Mouse (Mus musculus): ENCODE measurements around the gene Unkl. TPM values are rescaled to one million over a fixed set of nuclear protein-coding genes. Genes with fewer than 3 reads are reported as not detected.

The Unkl gene
- 1.9 and 2.2 TPM in 2 replicates for polyA plus RNA-seq (2015; fragmentation: Nextera tagmentation; extraction: Ambion mirVana)

GRCm38 (mm10) chr17:25188150-25189031 lies at the start of gene Unkl:
Unkl (plus strand) TSS chr17:25188397.
- peaks cover 19% of the 10 kb centered on the region; the same call in 1 of the 2 replicates for H3K36me3 ChIP-seq (ENCODE audit: control insufficient read depth, insufficient read depth)
- WGBS, result under 1% methylated on average over 99 of the region's 104 CpGs
- no peak for TF ChIP-seq CTCF (IDR thresholded peaks at IDR 0.05; ENCODE audit: low read depth)
- no peaks in the 10 kb centered on the region for H3K9me3 ChIP-seq (ENCODE audit: control insufficient read depth)
- peak within 1 kb of the TSS; percentile 93 for H3K9ac ChIP-seq (ENCODE audit: low read depth, low read length)
- H3K4me2 ChIP-seq (replicated peaks; ENCODE audit: low read depth), result peak within 1 kb of the TSS; percentile 88
- no peaks in the 10 kb centered on the region for H3K27me3 ChIP-seq (replicated peaks; ENCODE audit: control insufficient read depth, insufficient read depth, low read length)
- H3K4me1 ChIP-seq (replicated peaks; ENCODE audit: control insufficient read depth, insufficient read depth, low read length), result peaks cover 2% of the 10 kb centered on the region; the same call in 1 of the 2 replicates
- H3K4me3 ChIP-seq (ENCODE audit: low read depth, low read length), result peak within 1 kb of the TSS; percentile 98
- H3K27ac ChIP-seq (ENCODE audit: low read depth, low read length), result peak within 1 kb of the TSS; percentile 82
- ATAC-seq, result peak; percentile 34

GRCm38 (mm10) chr17:25138803-25139202 lies 49.4 kb upstream of the Unkl start:
- H3K9ac ChIP-seq (ENCODE audit: low read depth, low read length), result no peak overlapping the region
- no peak for TF ChIP-seq CTCF (IDR thresholded peaks at IDR 0.05; ENCODE audit: low read depth)
- no peaks in the 10 kb centered on the region for H3K27me3 ChIP-seq (replicated peaks; ENCODE audit: control insufficient read depth, insufficient read depth, low read length)
- H3K4me2 ChIP-seq (replicated peaks; ENCODE audit: low read depth), result no peak overlapping the region
- H3K4me1 ChIP-seq (replicated peaks; ENCODE audit: control insufficient read depth, insufficient read depth, low read length), result peaks cover 2% of the 10 kb centered on the region; the same call in 1 of the 2 replicates
- H3K27ac ChIP-seq (ENCODE audit: low read depth, low read length), result no peak overlapping the region
- H3K9me3 ChIP-seq (ENCODE audit: control insufficient read depth), result no peaks in the 10 kb centered on the region
- no peak for ATAC-seq
- 90% methylated on average over 1 of the region's 1 CpGs for WGBS
- no peak overlapping the region for H3K4me3 ChIP-seq (ENCODE audit: low read depth, low read length)
- H3K36me3 ChIP-seq (ENCODE audit: control insufficient read depth, insufficient read depth), result 0 out of 2 replicates have a peak, but pooled peaks cover 2% of the 10 kb centered on the region

DNA sequence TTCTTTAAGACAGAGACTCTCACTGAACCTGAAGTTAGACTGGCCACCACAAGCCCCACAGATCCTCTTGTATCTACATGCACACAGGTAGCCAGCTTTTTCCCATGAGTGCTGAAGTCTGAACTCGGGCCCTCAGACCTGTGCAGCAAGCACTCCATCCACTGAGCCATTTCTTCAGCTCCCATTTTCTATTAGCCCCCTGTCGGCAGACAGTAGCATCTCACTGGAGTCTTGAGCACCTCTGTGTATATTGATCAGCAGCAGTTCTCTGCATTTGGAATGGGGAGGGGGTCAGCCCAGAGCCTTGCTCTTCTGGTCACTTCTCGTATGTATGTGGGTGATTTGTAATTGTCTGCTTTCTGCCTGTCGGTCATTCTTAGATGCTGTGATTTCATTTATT lies 48.2 kb upstream of the Unkl start:
- Histone ChIP-seq H3K4me1 (replicated peaks; ENCODE audit: control insufficient read depth, insufficient read depth, low read length) (no peaks in the 10 kb centered on the region), H3K27ac (ENCODE audit: low read depth, low read length) (no peak overlapping the region), H3K36me3 (ENCODE audit: control insufficient read depth, insufficient read depth) (peaks cover 9% of the 10 kb centered on the region; the same call in 1 of the 2 replicates), H3K27me3 (replicated peaks; ENCODE audit: control insufficient read depth, insufficient read depth, low read length) (no peaks in the 10 kb centered on the region), H3K9ac (ENCODE audit: low read depth, low read length) (no peak overlapping the region), H3K4me3 (ENCODE audit: low read depth, low read length) (no peak overlapping the region), H3K4me2 (replicated peaks; ENCODE audit: low read depth) (no peak overlapping the region), H3K9me3 (ENCODE audit: control insufficient read depth) (no peaks in the 10 kb centered on the region)
- TF ChIP-seq CTCF (IDR thresholded peaks at IDR 0.05; ENCODE audit: low read depth), result peak; percentile 62
- WGBS, result 61% methylated on average over 4 of the region's 4 CpGs
- no peak for ATAC-seq

DNA sequence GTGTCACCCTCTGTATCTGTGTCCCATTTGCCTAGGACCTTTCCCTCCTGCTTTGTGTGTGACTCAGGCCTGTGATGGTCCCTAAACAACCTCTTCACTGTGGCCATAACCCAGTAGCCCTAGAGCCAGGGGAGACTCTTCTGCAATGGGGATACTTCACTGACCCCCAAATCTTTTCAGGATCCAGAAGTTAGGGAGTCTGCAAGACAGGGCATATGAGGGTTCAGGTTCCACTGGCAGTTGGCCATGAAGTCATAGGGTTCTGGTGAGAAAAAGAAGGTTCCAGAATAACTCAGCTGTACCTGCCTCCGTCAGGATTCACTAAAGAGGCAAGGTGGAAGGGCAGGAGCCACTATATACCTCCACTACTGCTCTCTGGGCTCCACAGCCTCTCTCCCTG lies 26.0 kb upstream of the Unkl start, which contains the start of gene Ccdc154:
TSS of gene Ccdc154 (plus strand) at position 301 of the 400 bp plus-strand sequence.
- Histone ChIP-seq H3K9ac (ENCODE audit: low read depth, low read length) (no peak within 1 kb of the TSS), H3K4me1 (replicated peaks; ENCODE audit: control insufficient read depth, insufficient read depth, low read length) (no peaks in the 10 kb centered on the region), H3K27me3 (replicated peaks; ENCODE audit: control insufficient read depth, insufficient read depth, low read length) (no peaks in the 10 kb centered on the region), H3K4me2 (replicated peaks; ENCODE audit: low read depth) (no peak within 1 kb of the TSS), H3K27ac (ENCODE audit: low read depth, low read length) (no peak within 1 kb of the TSS), H3K9me3 (ENCODE audit: control insufficient read depth) (no peaks in the 10 kb centered on the region), H3K4me3 (ENCODE audit: low read depth, low read length) (no peak within 1 kb of the TSS), H3K36me3 (ENCODE audit: control insufficient read depth, insufficient read depth) (peaks cover 44% of the 10 kb centered on the region)
- no peak for TF ChIP-seq CTCF (IDR thresholded peaks at IDR 0.05; ENCODE audit: low read depth)
- 82% methylated on average over 1 of the region's 1 CpGs for WGBS
- no peak for ATAC-seq

DNA sequence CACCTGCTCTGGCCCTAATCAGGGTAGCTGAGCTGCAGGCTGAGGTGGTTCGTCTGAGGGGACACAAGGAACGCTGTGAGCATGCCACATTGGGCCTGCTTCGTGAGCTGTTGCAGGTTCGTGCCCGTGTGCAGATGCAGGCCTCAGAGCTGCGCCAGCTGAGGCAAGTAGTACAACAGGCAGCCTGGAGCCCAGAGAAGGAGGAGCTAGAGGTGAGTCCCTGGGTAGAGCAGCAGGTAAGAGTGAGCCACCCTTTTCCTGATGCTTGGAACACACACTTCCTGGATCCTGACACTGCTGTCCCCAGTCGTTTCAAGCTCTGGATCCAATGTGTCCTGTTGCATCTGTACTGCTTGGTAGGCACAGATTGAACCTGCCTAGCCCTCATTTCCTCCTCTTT lies 24.8 kb upstream of the Unkl start:
- Histone ChIP-seq H3K4me3 (ENCODE audit: low read depth, low read length) (no peak overlapping the region), H3K4me1 (replicated peaks; ENCODE audit: control insufficient read depth, insufficient read depth, low read length) (no peaks in the 10 kb centered on the region), H3K27ac (ENCODE audit: low read depth, low read length) (no peak overlapping the region), H3K9ac (ENCODE audit: low read depth, low read length) (no peak overlapping the region), H3K36me3 (ENCODE audit: control insufficient read depth, insufficient read depth) (peaks cover 36% of the 10 kb centered on the region), H3K27me3 (replicated peaks; ENCODE audit: control insufficient read depth, insufficient read depth, low read length) (no peaks in the 10 kb centered on the region), H3K4me2 (replicated peaks; ENCODE audit: low read depth) (no peak overlapping the region), H3K9me3 (ENCODE audit: control insufficient read depth) (no peaks in the 10 kb centered on the region)
- no peak for TF ChIP-seq CTCF (IDR thresholded peaks at IDR 0.05; ENCODE audit: low read depth)
- ATAC-seq, result no peak
- 66% methylated on average over 7 of the region's 7 CpGs for WGBS

GRCm38 (mm10) chr17:25164770-25165169 lies 23.4 kb upstream of the Unkl start:
- no peaks in the 10 kb centered on the region for H3K4me1 ChIP-seq (replicated peaks; ENCODE audit: control insufficient read depth, insufficient read depth, low read length)
- no peak overlapping the region for H3K4me3 ChIP-seq (ENCODE audit: low read depth, low read length)
- no peak overlapping the region for H3K9ac ChIP-seq (ENCODE audit: low read depth, low read length)
- TF ChIP-seq CTCF (IDR thresholded peaks at IDR 0.05; ENCODE audit: low read depth), result no peak
- no peak overlapping the region for H3K27ac ChIP-seq (ENCODE audit: low read depth, low read length)
- ATAC-seq, result no peak
- H3K36me3 ChIP-seq (ENCODE audit: control insufficient read depth, insufficient read depth), result peaks cover 28% of the 10 kb centered on the region
- H3K27me3 ChIP-seq (replicated peaks; ENCODE audit: control insufficient read depth, insufficient read depth, low read length), result no peaks in the 10 kb centered on the region
- 89% methylated on average over 3 of the region's 3 CpGs for WGBS
- H3K9me3 ChIP-seq (ENCODE audit: control insufficient read depth), result no peaks in the 10 kb centered on the region
- no peak overlapping the region for H3K4me2 ChIP-seq (replicated peaks; ENCODE audit: low read depth)
